Mouse (Mus musculus): ENCODE results near the gene Clec3a.

Clec3a gene

DNA sequence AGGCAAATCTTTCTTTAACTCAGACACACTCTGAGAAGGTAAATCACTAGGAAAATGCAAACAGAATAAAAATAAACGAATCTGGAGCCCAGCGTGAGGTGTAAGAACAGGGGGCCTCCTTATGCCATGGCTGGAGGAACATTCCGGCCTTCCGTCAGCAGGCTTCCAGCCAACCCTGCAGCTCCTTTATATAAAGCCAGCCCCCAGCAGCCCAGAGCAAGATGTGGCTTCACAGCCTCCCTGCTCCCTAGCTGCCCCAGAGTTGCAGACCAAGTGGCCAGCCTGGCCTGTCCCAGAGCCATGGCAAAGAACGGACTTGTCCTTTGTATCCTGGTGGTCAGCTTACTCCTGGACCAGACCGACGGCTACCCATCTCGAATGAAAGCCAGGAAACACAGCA, at the start of gene Clec3a:
Gene Clec3a, plus strand, starts transcription at position 301 of the 400 bp plus-strand sequence.
- no peak for DNase-seq (ENCODE audit: inconsistent age in 2 of 2, low spot score in 1 of 2)

DNA sequence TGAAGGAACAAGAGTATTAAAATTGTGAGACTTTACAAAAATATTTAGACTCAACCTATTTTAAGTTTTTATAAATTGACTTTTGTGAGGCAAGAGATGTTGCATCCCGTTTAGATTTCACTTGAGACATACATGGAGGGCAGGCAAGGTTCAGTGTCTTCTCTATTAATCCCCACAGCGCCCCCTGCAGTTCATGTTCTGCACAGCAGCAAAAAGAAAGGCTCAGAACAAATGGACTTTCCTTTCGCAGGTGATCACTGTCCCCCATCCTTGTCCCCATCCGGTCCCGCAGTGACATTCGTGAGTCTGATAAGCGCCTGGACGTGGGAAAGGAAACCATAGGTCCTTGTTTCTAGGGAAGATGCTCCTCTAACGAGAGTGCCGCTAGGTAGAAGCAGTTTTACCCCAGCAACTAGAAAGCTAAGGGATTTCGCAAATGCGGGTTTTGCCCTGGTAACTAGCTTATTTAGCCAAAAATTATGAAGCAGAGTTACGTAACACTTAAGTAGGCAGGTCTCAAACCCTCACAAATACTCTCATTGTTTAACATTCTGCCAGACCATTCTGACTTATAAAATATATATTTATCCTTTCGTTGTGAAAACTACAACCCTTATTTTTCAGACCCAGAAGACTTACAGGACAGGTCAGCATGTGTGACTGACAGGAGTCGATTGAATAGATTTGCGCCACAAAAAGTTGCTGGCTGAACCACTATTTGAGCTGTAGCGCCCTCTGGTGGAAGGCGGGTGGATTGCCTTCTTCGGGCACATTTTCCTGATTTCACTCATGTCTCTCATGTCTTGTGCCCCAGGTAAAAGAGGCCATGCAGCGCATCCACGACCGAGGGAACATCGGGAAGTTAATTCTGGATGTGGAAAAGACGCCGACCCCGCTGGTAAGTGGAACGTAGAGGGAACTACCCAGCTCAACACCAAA, 48.6 kb upstream of the Clec3a start:
- DNase-seq (ENCODE audit: inconsistent age in 2 of 2, low spot score in 1 of 2), result peak; percentile 76 to 93

DNA sequence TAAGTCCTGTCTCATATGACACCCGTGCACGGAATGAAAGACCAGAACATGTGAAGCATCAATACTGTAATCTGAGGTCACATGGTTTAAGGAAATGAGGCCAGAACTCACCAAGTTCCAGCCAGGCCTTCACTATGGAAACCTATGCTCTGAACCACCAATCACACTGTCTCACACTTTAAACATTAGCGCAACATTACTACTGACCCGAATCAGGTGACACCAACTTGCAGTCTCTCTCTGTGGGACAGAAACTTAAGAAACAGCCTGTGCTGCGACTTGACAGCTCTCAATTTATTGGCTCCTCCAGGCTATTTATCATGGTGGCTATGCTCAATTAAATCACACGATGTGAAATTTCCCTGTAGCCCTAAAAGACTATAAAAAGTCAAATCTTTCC, 43.5 kb upstream of the Clec3a start:
- DNase-seq (ENCODE audit: inconsistent age in 2 of 2, low spot score in 1 of 2), result no peak

- DNase-seq (ENCODE audit: inconsistent age in 2 of 2, low spot score in 1 of 2), result no peak
Measured at GRCm38 (mm10) chr8:114384189-114384588, 33.7 kb upstream of the Clec3a start.

- no peak for DNase-seq (ENCODE audit: inconsistent age in 2 of 2, low spot score in 1 of 2)
Measured at GRCm38 (mm10) chr8:114387494-114387893, 30.4 kb upstream of the Clec3a start.

GRCm38 (mm10) chr8:114390465-114391254, 27.2 kb upstream of the Clec3a start:
- peak in 1 of 2 experiments; percentile 62 for DNase-seq (ENCODE audit: inconsistent age in 2 of 2, low spot score in 1 of 2)

DNA sequence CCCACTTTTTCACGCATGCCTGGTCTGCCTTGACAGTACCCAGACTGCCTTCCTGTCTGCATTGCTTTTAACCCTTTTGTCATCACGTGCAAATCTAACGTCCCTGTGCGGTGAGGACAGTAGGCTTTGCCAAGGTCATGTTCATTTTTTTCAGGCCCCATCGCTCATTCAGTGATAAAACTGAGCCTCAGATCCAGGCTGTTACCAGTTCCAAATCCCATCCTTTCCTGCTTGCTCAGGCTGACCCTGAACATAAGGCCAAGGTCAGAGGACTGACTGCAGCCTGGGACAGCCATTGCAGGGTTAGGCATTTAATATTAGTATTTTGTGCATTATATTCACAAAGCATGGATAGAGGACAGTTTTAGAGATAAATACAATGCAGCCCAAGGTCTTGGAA, 19.6 kb upstream of the Clec3a start:
- DNase-seq (ENCODE audit: inconsistent age in 2 of 2, low spot score in 1 of 2), result peak; percentile 71 to 75

DNA sequence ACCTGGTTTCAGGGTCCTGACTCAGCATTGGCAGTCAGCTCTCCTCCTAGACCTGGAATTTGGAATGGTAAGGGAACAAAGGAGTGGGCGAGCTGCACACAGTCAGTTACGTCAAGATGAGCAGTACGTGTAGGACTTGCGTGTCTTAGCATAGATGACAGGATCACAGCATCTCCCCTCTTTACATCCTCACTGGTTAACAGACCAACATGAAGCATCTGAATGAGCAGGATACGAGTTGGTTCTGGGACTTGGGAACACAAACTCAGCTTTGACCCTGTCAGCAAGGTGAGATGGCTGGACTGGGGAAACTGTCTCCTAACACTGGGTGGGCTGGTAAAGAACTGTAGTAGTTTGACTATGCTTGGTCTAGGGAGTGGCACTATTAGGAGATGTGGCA, 18.6 kb upstream of the Clec3a start:
- no peak for DNase-seq (ENCODE audit: inconsistent age in 2 of 2, low spot score in 1 of 2)

GRCm38 (mm10) chr8:114401679-114402078, 16.2 kb upstream of the Clec3a start:
- no peak for DNase-seq (ENCODE audit: inconsistent age in 2 of 2, low spot score in 1 of 2)

- no peak for DNase-seq (ENCODE audit: inconsistent age in 2 of 2, low spot score in 1 of 2)
Measured at GRCm38 (mm10) chr8:114411421-114411820, 6.5 kb upstream of the Clec3a start.

- DNase-seq (ENCODE audit: inconsistent age in 2 of 2, low spot score in 1 of 2), result no peak
Measured at GRCm38 (mm10) chr8:114418486-114418885, 600 bp downstream of the Clec3a start.

- no peak for DNase-seq (ENCODE audit: inconsistent age in 2 of 2, low spot score in 1 of 2)
Measured at GRCm38 (mm10) chr8:114418904-114419303, 1.0 kb downstream of the Clec3a start.

DNA sequence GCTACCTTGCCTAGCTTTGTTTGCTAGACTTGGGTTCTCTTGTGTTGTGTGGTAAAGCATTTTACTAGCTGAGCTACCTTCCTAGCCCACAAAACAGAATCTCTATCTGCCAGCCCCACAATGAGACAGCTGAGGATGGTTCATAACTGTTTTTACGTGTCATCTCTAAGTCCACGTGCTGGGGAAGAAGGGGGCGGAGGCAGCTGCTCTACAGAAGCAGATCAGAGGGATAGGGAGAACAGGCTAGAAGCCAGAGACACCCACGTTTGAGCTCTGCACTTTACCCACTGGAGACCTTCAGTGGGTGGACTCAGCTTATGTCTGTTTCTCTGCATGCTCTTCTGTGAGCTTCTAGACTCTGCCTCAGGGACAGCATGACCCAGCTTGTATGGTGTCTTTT, 3.7 kb downstream of the Clec3a start:
- DNase-seq (ENCODE audit: inconsistent age in 2 of 2, low spot score in 1 of 2), result no peak

DNA sequence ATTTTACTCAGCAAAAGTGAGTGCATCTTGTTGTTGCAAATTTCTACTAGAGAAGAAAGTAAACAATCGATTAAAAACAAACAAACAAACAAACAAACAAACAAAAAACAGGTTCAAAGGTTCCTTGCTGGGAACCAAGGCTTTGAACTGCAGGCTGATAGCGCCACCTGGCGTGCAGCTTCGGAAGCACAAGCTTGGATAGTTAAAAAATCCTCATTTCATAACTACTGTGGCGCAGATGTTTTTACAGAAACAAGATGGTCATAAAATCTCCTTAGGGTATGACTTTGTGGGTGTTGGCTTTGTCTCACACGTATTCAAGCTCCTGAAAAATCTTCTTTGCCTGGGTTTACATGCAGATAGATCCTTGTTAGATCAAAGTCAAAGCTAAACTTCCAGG, 20.4 kb downstream of the Clec3a start:
- peak; percentile 48 to 83 for DNase-seq (ENCODE audit: inconsistent age in 2 of 2, low spot score in 1 of 2)

- DNase-seq (ENCODE audit: inconsistent age in 2 of 2, low spot score in 1 of 2), result peak; percentile 100
Measured at GRCm38 (mm10) chr8:114439334-114440204, 21.7 kb downstream of the Clec3a start, which contains the start of gene Wwox. Wwox (plus strand) TSS chr8:114439655.

DNA sequence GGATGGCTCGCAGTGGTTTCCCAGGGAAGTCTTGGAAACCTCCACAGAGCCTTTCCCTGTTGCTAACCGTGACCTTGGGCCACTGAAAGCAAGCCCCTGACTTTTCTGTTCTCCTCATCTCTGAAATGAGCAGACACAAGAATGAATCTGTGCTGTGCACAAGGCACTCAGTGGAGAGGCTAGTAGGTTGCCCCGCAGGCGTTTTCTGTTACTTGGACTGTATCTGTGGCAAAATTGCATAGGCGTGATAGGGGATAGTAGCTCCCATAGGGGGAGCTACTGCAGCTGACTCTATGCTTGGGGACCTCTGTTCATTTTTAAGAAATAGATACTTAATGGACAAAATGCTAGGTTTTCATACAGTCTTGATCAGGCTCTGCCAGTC, 22.3 kb downstream of the Clec3a start:
- no peak for DNase-seq (ENCODE audit: inconsistent age in 2 of 2, low spot score in 1 of 2)

- peak in 1 of 2 experiments; percentile 53 for DNase-seq (ENCODE audit: inconsistent age in 2 of 2, low spot score in 1 of 2)
Measured at GRCm38 (mm10) chr8:114441616-114442015, 23.7 kb downstream of the Clec3a start.

DNA sequence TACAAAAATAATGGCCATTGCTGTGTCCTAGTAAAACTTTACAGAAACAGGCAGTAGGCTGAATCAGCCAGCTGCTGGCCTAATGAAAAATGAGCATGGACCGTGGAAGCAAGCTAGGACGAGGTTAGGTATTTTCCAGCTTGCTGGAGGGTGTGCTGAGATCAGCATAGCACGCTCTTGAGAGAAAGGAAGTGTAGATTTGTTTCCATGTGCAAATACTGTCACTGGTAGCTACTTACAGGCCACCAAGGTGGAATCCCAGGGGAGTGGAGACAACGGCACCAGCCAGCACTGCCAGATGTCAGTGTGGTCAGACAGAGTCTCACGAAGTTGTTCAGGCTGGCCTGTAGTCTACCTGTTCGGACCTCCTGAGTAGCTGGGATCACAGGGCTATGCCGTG, 29.0 kb downstream of the Clec3a start:
- no peak for DNase-seq (ENCODE audit: inconsistent age in 2 of 2, low spot score in 1 of 2)

GRCm38 (mm10) chr8:114452278-114452677, 34.4 kb downstream of the Clec3a start:
- DNase-seq (ENCODE audit: inconsistent age in 2 of 2, low spot score in 1 of 2), result no peak

- peak; percentile 65 to 86 for DNase-seq (ENCODE audit: inconsistent age in 2 of 2, low spot score in 1 of 2)
Measured at GRCm38 (mm10) chr8:114452781-114453221, 34.9 kb downstream of the Clec3a start.

GRCm38 (mm10) chr8:114455302-114455701, 37.4 kb downstream of the Clec3a start:
- DNase-seq (ENCODE audit: inconsistent age in 2 of 2, low spot score in 1 of 2), result no peak
